Mouse (Mus musculus) testis, adult 2 months (tissue): ENCODE measurements at regions not wholly inside any gene's neighbourhood (a gene's known extent, or its start where the extent isn't known, plus 50 kb on each side); places are given as distances from the start of the nearest gene placed in this dataset.

Experiments used
- H3K27ac ChIP-seq: fragments of 200-500 bp; 2 replicates; pipeline ENCODE4 v1.5.1; 2012; ENCODE audit warnings: low read depth, low read length; ENCODE audit not compliant: control insufficient read depth, insufficient read depth
- H3K27me3 ChIP-seq: fragments of 200-500 bp; 2 replicates; pipeline ENCODE4 v1.6.1; 2012; ENCODE audit warnings: mild to moderate bottlenecking, low read length, moderate library complexity; ENCODE audit not compliant: control insufficient read depth, insufficient read depth
- H3K36me3 ChIP-seq: fragments of 200-500 bp; 2 replicates; pipeline ENCODE4 v1.6.1; 2012; ENCODE audit warnings: mild to moderate bottlenecking, low read length; ENCODE audit not compliant: control insufficient read depth, insufficient read depth
- H3K4me1 ChIP-seq: fragments of 200-500 bp; 2 replicates; pipeline ENCODE4 v1.6.1; 2012; ENCODE audit warnings: low read length; ENCODE audit not compliant: control insufficient read depth, insufficient read depth
- H3K4me3 ChIP-seq: fragments of 200-500 bp; 2 replicates; pipeline ENCODE4 v1.5.1; 2012; ENCODE audit warnings: low read depth, mild to moderate bottlenecking, low read length, moderate library complexity, mixed read lengths; ENCODE audit not compliant: control insufficient read depth
- CTCF ChIP-seq: fragments of 200-500 bp; IDR thresholded peaks from 2 replicates; pipeline ENCODE4 v1.5.1; 2012; ENCODE audit warnings: low read depth, mild to moderate bottlenecking, inconsistent platforms, low read length, moderate library complexity; ENCODE audit not compliant: control insufficient read depth, insufficient read depth, insufficient replicate concordance
- POLR2A ChIP-seq: fragments of 200-500 bp; IDR thresholded peaks from 2 replicates; pipeline ENCODE4 v1.6.1; 2012; ENCODE audit warnings: low read depth, mild to moderate bottlenecking, inconsistent platforms, low read length, moderate library complexity; ENCODE audit not compliant: control insufficient read depth

GRCm38 (mm10) chr14:46671482-46672225 lies 88.7 kb upstream of the Cdkn3 start:
- no peak for TF ChIP-seq CTCF
- no peak for TF ChIP-seq POLR2A
- Histone ChIP-seq H3K36me3 (no peaks in the 10 kb centered on the region), H3K4me1 (peaks cover 3% of the 10 kb centered on the region; the same call in 1 of the 2 replicates), H3K27ac (no peak overlapping the region), H3K27me3 (no peaks in the 10 kb centered on the region), H3K4me3 (no peak overlapping the region)

GRCm38 (mm10) chr14:46671062-46671461 lies 89.3 kb upstream of the Cdkn3 start:
- H3K27ac ChIP-seq, result no peak overlapping the region
- H3K27me3 ChIP-seq, result no peaks in the 10 kb centered on the region
- no peak overlapping the region for H3K4me3 ChIP-seq
- peaks cover 3% of the 10 kb centered on the region; the same call in 1 of the 2 replicates for H3K4me1 ChIP-seq
- no peak for TF ChIP-seq POLR2A
- TF ChIP-seq CTCF, result no peak
- no peaks in the 10 kb centered on the region for H3K36me3 ChIP-seq

- H3K4me1 ChIP-seq, result peaks cover 3% of the 10 kb centered on the region; the same call in 1 of the 2 replicates
- H3K36me3 ChIP-seq, result no peaks in the 10 kb centered on the region
- no peaks in the 10 kb centered on the region for H3K27me3 ChIP-seq
- no peak overlapping the region for H3K27ac ChIP-seq
- TF ChIP-seq CTCF, result no peak
- no peak for TF ChIP-seq POLR2A
- H3K4me3 ChIP-seq, result no peak overlapping the region
Observed at GRCm38 (mm10) chr14:46670221-46671046, 89.9 kb upstream of the Cdkn3 start.

- H3K27me3 ChIP-seq, result no peaks in the 10 kb centered on the region
- H3K4me3 ChIP-seq, result no peak overlapping the region
- no peak for TF ChIP-seq CTCF
- TF ChIP-seq POLR2A, result no peak
Observed at GRCm38 (mm10) chr14:46668275-46668674, 92.1 kb upstream of the Cdkn3 start.

DNA sequence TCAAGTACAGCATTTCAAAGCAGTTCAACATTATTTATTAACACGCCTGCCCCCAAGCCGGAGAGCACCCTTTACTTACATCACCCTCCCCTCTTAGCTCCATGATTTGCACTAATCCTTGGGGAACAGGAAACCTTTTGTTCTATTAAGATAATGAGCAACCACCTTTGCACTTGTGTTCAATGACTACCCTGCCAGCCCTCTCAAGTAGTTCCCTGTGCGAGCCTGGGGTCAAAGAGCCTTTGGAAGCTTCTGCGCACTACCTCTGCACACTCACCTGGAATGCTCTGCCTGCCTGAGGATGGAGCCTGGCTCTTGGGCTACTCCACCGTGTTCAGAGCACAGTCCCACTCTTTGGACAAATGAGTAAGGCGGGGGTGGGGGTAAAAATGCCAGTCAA lies 96.0 kb upstream of the Cdkn3 start:
- Histone ChIP-seq H3K27me3 (no peaks in the 10 kb centered on the region), H3K27ac (no peak overlapping the region), H3K4me3 (no peak overlapping the region), H3K4me1 (no peaks in the 10 kb centered on the region), H3K36me3 (no peaks in the 10 kb centered on the region)
- TF ChIP-seq POLR2A (no peak), CTCF (no peak)

More at GRCm38 (mm10) chr14:46668275-46668674, 92.1 kb upstream of the Cdkn3 start:
- no peak overlapping the region for H3K27ac ChIP-seq
- no peaks in the 10 kb centered on the region for H3K36me3 ChIP-seq
- H3K4me1 ChIP-seq, result peaks cover 3% of the 10 kb centered on the region; the same call in 1 of the 2 replicates

DNA sequence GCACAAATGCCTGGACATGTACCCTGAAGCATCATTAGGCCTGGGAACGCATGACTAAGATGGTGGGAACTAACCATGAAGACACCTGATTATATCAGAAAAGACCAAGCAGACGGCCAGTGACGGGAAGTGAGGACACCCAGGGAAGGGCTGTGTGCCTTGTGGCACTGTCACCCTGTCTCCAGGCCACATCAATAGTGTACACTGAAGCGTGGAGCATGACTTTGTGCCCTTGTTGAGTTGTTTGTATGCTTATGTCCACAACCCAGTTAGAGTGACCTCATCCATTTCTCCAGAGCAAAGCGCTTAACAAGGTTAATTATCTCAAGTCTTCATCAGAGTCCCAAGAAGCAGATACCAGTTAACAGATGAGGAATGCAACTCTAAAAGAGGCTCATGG lies 96.8 kb upstream of the Cdkn3 start:
- Histone ChIP-seq H3K4me1 (no peaks in the 10 kb centered on the region), H3K27ac (no peak overlapping the region), H3K36me3 (no peaks in the 10 kb centered on the region), H3K4me3 (no peak overlapping the region), H3K27me3 (no peaks in the 10 kb centered on the region)
- no peak for TF ChIP-seq CTCF

DNA sequence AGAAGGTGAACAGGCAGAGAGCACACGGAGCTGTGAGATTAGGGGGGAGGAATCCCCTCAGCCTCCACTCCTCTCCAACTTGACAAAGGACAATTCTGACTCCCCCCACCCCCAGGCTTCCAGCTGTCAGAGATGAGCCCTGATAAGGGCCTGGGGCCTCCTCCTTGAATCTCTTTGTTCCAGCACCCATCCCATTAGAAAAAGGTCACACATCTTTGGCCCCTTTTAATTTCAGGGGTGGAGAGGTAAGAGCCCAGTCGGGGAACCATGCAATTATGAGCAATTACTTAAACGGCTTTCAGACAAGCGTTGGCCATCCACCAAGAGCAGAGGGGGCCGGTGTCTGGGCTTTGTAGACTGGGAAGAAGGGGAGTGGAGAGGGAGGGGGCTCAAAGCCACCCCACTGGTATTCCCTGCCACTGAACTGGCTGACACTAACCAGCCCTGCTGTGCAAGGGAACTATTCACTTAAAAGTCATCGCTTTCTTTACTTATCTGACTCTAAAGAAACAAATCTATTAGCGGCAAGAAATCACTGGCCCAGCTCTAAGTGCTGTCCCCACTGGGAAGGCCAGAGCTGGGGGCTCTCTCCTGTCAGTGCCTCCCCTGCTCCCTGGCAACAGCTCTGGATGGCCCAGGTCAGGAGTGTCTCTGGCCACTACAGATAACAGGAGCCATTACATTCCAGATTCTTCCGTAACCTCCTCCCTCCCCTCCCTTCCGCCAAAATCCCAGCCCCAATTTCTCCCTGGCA lies 98.4 kb upstream of the Cdkn3 start:
- H3K36me3 ChIP-seq, result no peaks in the 10 kb centered on the region
- no peak overlapping the region for H3K27ac ChIP-seq
- H3K27me3 ChIP-seq, result no peaks in the 10 kb centered on the region
- H3K4me1 ChIP-seq, result no peaks in the 10 kb centered on the region
- no peak for TF ChIP-seq POLR2A
- no peak for TF ChIP-seq CTCF
- no peak overlapping the region for H3K4me3 ChIP-seq
